Mouse (Mus musculus): ENCODE data around the gene Trpv3.

DNA sequence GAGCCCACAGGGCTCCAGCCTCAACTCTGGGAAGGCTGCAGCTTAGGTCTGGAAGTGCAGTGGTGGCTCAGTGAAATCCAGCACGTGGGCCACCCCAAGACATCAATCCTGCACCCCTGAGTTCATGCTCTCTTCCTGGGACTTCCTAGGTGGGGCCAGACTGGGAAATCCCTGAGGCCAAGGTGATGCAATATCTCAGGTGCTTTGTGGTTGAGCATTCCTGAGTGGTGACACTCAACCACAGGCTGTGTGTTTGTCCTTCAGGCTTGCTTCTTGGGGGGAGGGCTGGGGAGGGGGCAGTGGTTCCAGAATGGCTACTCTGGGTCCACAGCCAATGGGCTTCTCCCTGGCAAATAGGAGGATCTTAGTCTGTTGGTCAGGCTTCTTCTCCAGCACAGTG, 16.7 kb downstream of the Trpv3 start:
- TF ChIP-seq POLR2A (IDR thresholded peaks at IDR 0.05; ENCODE audit: insufficient read depth, low read depth, low read length) = no peak
- TF ChIP-seq CTCF (IDR thresholded peaks at IDR 0.05; ENCODE audit: insufficient read depth, low read depth, low read length) = no peak

Measured in olfactory bulb, adult 2 months (tissue).